ENCODE assay signal across 8 mouse cellular contexts in genomic region chr6:48504241-48504854, GRCm38 (mm10). TPM values are rescaled to one million over a fixed set of nuclear protein-coding genes. Genes with fewer than 3 reads are reported as not detected.
A peak's percentile ranks its signal among the peaks of the same experiment; 100 is the strongest.
DNase-seq lines count a peak whose midpoint lies in the region; ATAC-seq and TF ChIP-seq lines count a peak whose summit lies in the region.

No protein-coding gene starts in this region.

- H3K4me1 ChIP-seq in ES-Bruce4 (ENCODE audit: control insufficient read depth, insufficient read depth, low read length), result no peaks in the 10 kb centered on the region
- H3K4me1 ChIP-seq in forebrain, embryonic 16.5 days (replicated peaks; ENCODE audit: control insufficient read depth, insufficient read depth, low read length), result peaks cover 8% of the 10 kb centered on the region
- H3K4me1 ChIP-seq in liver, postnatal 0 days (ENCODE audit: insufficient read depth), result peaks cover 7% of the 10 kb centered on the region
- H3K4me1 ChIP-seq in neural tube, embryonic 14.5 days (ENCODE audit: control insufficient read depth, insufficient read depth, low read length), result 0 out of 2 replicates have a peak, but pooled peaks cover 5% of the 10 kb centered on the region

- no peak overlapping the region for H3K27ac ChIP-seq in ES-Bruce4 (ENCODE audit: insufficient read depth, low read length)
- H3K27ac ChIP-seq in forebrain, embryonic 16.5 days (ENCODE audit: low read length), result peak overlapping the region; percentile 50; the same call in 1 of the 2 replicates
- H3K27ac ChIP-seq in liver, postnatal 0 days (ENCODE audit: low read depth), result 0 out of 2 replicates have a peak overlapping the region, but pooled peaks have one; percentile 26
- no peak overlapping the region; the same call in 1 of the 2 replicates for H3K27ac ChIP-seq in neural tube, embryonic 14.5 days (ENCODE audit: low read depth, low read length)

- peak overlapping the region; percentile 81 for H3K4me2 ChIP-seq in forebrain, embryonic 16.5 days (ENCODE audit: low read length)
- H3K4me2 ChIP-seq in liver, postnatal 0 days (ENCODE audit: low read depth, low read length), result peak overlapping the region; percentile 92
- H3K4me2 ChIP-seq in neural tube, embryonic 14.5 days (ENCODE audit: low read depth, low read length), result peak overlapping the region; percentile 75

- no peaks in the 10 kb centered on the region for H3K36me3 ChIP-seq in ES-Bruce4 (ENCODE audit: control insufficient read depth, insufficient read depth, low read length, poor library complexity, severe bottlenecking)
- no peaks in the 10 kb centered on the region for H3K36me3 ChIP-seq in forebrain, embryonic 16.5 days (ENCODE audit: control insufficient read depth, insufficient read depth)
- no peaks in the 10 kb centered on the region for H3K36me3 ChIP-seq in liver, postnatal 0 days (replicated peaks; ENCODE audit: insufficient read depth, low read length)
- H3K36me3 ChIP-seq in neural tube, embryonic 14.5 days (ENCODE audit: control insufficient read depth, insufficient read depth, low read length), result no peaks in the 10 kb centered on the region

- no peak for TF ChIP-seq EP300 in ES-Bruce4 (IDR thresholded peaks at IDR 0.05; ENCODE audit: insufficient read depth, low read depth, low read length)
- no peak for TF ChIP-seq EP300 in liver, postnatal 0 days (IDR thresholded peaks at IDR 0.05; ENCODE audit: low read depth)

- no peaks in the 10 kb centered on the region for H3K9me3 ChIP-seq in ES-Bruce4 (replicated peaks; ENCODE audit: control insufficient read depth, insufficient read depth, low read length, poor library complexity, severe bottlenecking)
- H3K9me3 ChIP-seq in forebrain, embryonic 16.5 days (ENCODE audit: control insufficient read depth, low read length), result no peaks in the 10 kb centered on the region
- H3K9me3 ChIP-seq in liver, postnatal 0 days (ENCODE audit: low read length), result no peaks in the 10 kb centered on the region
- H3K9me3 ChIP-seq in neural tube, embryonic 14.5 days (ENCODE audit: control insufficient read depth, low read length), result no peaks in the 10 kb centered on the region

- H3K9ac ChIP-seq in ES-Bruce4 (ENCODE audit: low read depth, poor library complexity, severe bottlenecking), result peak overlapping the region; percentile 15; the same call in 1 of the 2 replicates
- H3K9ac ChIP-seq in forebrain, embryonic 16.5 days (replicated peaks; ENCODE audit: low read depth, low read length), result peak overlapping the region; percentile 72
- H3K9ac ChIP-seq in liver, postnatal 0 days (replicated peaks), result peak overlapping the region; percentile 67
- H3K9ac ChIP-seq in neural tube, embryonic 14.5 days (replicated peaks; ENCODE audit: low read depth, low read length), result peak overlapping the region; percentile 52

- no peak for TF ChIP-seq CTCF in ES-Bruce4 (IDR thresholded peaks at IDR 0.05; ENCODE audit: low read depth, low read length)
- TF ChIP-seq CTCF in liver, postnatal 0 days (IDR thresholded peaks at IDR 0.05; ENCODE audit: low read depth), result peak; percentile 39

- peak; percentile 80 for DNase-seq in cerebellum, adult 11-12 months
- DNase-seq in heart, postnatal 25 days (ENCODE audit: low spot score), result peak; percentile 74
- DNase-seq in layer of hippocampus, adult 11-12 months (ENCODE audit: low spot score), result peak; percentile 81
- peak; percentile 68 for DNase-seq in liver, postnatal 0 days
- DNase-seq in testis, postnatal 14 days (ENCODE audit: low spot score), result peak; percentile 78

- intact Hi-C loops in heart, postnatal 25 days (cut with DNase I), result no loop called here

- H3K4me3 ChIP-seq in ES-Bruce4 (ENCODE audit: low read depth, low read length), result peak overlapping the region; percentile 80
- peak overlapping the region; percentile 70 for H3K4me3 ChIP-seq in forebrain, embryonic 16.5 days (replicated peaks; ENCODE audit: low read length)
- H3K4me3 ChIP-seq in liver, postnatal 0 days (ENCODE audit: low read depth, low read length), result peak overlapping the region; percentile 59
- H3K4me3 ChIP-seq in neural tube, embryonic 14.5 days (ENCODE audit: low read depth, low read length), result peak overlapping the region; percentile 52

- no peaks in the 10 kb centered on the region for H3K27me3 ChIP-seq in ES-Bruce4 (ENCODE audit: control insufficient read depth, insufficient read depth, low read length, poor library complexity, severe bottlenecking)
- H3K27me3 ChIP-seq in forebrain, embryonic 16.5 days (replicated peaks; ENCODE audit: control insufficient read depth, insufficient read depth, low read length), result no peaks in the 10 kb centered on the region
- H3K27me3 ChIP-seq in liver, postnatal 0 days (ENCODE audit: insufficient read depth, low read length), result no peaks in the 10 kb centered on the region
- H3K27me3 ChIP-seq in neural tube, embryonic 14.5 days (ENCODE audit: control insufficient read depth, insufficient read depth, low read length), result no peaks in the 10 kb centered on the region

- under 1% methylated on average over 26 of the region's 26 CpGs for WGBS in forebrain, embryonic 16.5 days
- WGBS in liver, postnatal 0 days (ENCODE audit: insufficient replicate concordance), result 2% methylated on average over 26 of the region's 26 CpGs
- WGBS in neural tube, embryonic 14.5 days, result under 1% methylated on average over 26 of the region's 26 CpGs

- peak; percentile 53 for TF ChIP-seq POLR2A in ES-Bruce4 (IDR thresholded peaks at IDR 0.05; ENCODE audit: insufficient read depth, low read length)

- peak; percentile 98 for ATAC-seq in forebrain, embryonic 16.5 days
- peak; percentile 98 for ATAC-seq in liver, postnatal 0 days
- ATAC-seq in neural tube, embryonic 14.5 days (ENCODE audit: low read depth), result peak; percentile 98

RNA-seq across cellular contexts. Expression of gene Atp6v0e2, which starts 33.1 kb away (rescaled TPM):
- 16.9 and 20.3 TPM in 2 replicates for polyA plus RNA-seq in ES-Bruce4 (2011; ENCODE audit: insufficient read depth, insufficient read length, low read depth, missing spikeins)
- polyA plus RNA-seq in forebrain, embryonic 16.5 days (2015; fragmentation: Nextera tagmentation; extraction: Ambion mirVana), result 226 and 248 TPM in 2 replicates
- 10 to 100 TPM; 19.3 to 22.2 TPM for total RNA-seq in heart, postnatal 25 days (2021)
- 1.1 and 1.2 TPM in 2 replicates for polyA plus RNA-seq in liver, postnatal 0 days (2015; fragmentation: Nextera tagmentation; extraction: Ambion mirVana)
- 248 and 275 TPM in 2 replicates for polyA plus RNA-seq in neural tube, embryonic 14.5 days (2014; fragmentation: Nextera tagmentation; extraction: Ambion mirVana)

RNA-seq across cellular contexts. Expression of gene Lrrc61, which starts 50.2 kb away (rescaled TPM):
- 6.2 and 12.1 TPM in 2 replicates for polyA plus RNA-seq in ES-Bruce4 (2011; ENCODE audit: insufficient read depth, insufficient read length, low read depth, missing spikeins)
- polyA plus RNA-seq in forebrain, embryonic 16.5 days (2015; fragmentation: Nextera tagmentation; extraction: Ambion mirVana), result 18.6 and 21.6 TPM in 2 replicates
- total RNA-seq in heart, postnatal 25 days (2021), result 10 to 100 TPM; 15.5 to 16.5 TPM
- polyA plus RNA-seq in liver, postnatal 0 days (2015; fragmentation: Nextera tagmentation; extraction: Ambion mirVana), result 2.4 and 2.7 TPM in 2 replicates
- polyA plus RNA-seq in neural tube, embryonic 14.5 days (2014; fragmentation: Nextera tagmentation; extraction: Ambion mirVana), result 15.1 and 22.8 TPM in 2 replicates

RNA-seq across cellular contexts. Expression of gene Sspo, which starts 56.3 kb away (rescaled TPM):
- polyA plus RNA-seq in ES-Bruce4 (2011; ENCODE audit: insufficient read depth, insufficient read length, low read depth, missing spikeins), result 0.19 and 0.29 TPM in 2 replicates
- polyA plus RNA-seq in forebrain, embryonic 16.5 days (2015; fragmentation: Nextera tagmentation; extraction: Ambion mirVana), result 0.16 and 0.19 TPM in 2 replicates
- under 1 TPM; 0.14 to 0.55 TPM for total RNA-seq in heart, postnatal 25 days (2021)
- polyA plus RNA-seq in liver, postnatal 0 days (2015; fragmentation: Nextera tagmentation; extraction: Ambion mirVana), result 0.01 and 0.06 TPM in 2 replicates
- 0.16 and 0.35 TPM in 2 replicates for polyA plus RNA-seq in neural tube, embryonic 14.5 days (2014; fragmentation: Nextera tagmentation; extraction: Ambion mirVana)

RNA-seq across cellular contexts. Expression of gene Zfp467, which starts 58.7 kb away (rescaled TPM):
- polyA plus RNA-seq in ES-Bruce4 (2011; ENCODE audit: insufficient read depth, insufficient read length, low read depth, missing spikeins), result 3.3 and 4.9 TPM in 2 replicates
- polyA plus RNA-seq in forebrain, embryonic 16.5 days (2015; fragmentation: Nextera tagmentation; extraction: Ambion mirVana), result 28.7 and 29.8 TPM in 2 replicates
- 10 to 100 TPM; 11.7 to 12.4 TPM for total RNA-seq in heart, postnatal 25 days (2021)
- 4.9 TPM in 2 replicates for polyA plus RNA-seq in liver, postnatal 0 days (2015; fragmentation: Nextera tagmentation; extraction: Ambion mirVana)
- 29.7 and 37.8 TPM in 2 replicates for polyA plus RNA-seq in neural tube, embryonic 14.5 days (2014; fragmentation: Nextera tagmentation; extraction: Ambion mirVana)

Comparison
In these comparisons a context has a peak if more than half of its experiments do, and no peak if none do; other contexts are left out.
1. H3K27ac ChIP-seq: peak in forebrain, embryonic 16.5 days (single experiment) and liver, postnatal 0 days (single experiment); none in ES-Bruce4 (single experiment) and neural tube, embryonic 14.5 days (single experiment).
2. H3K9ac ChIP-seq: peak in every context shown above with its lines; median percentile 72 in forebrain, embryonic 16.5 days; 67 in liver, postnatal 0 days; 52 in neural tube, embryonic 14.5 days; 15 in ES-Bruce4.
3. RNA of gene Atp6v0e2, which starts 33.1 kb away (polyA plus RNA-seq): 248 to 275 TPM in neural tube, embryonic 14.5 days and 226 to 248 TPM in forebrain, embryonic 16.5 days; 16.9 to 20.3 TPM in ES-Bruce4 and 1.1 to 1.2 TPM in liver, postnatal 0 days; every median in the first group is over 10 times any median in the second.
4. Peak in every context shown above with its lines, with median percentiles within 50 percentile points of each other: H3K4me3 ChIP-seq, DNase-seq, ATAC-seq and H3K4me2 ChIP-seq.